Mouse (Mus musculus) stomach, embryonic 16.5 days (tissue): ENCODE results near the gene Ssh3. TPM values are rescaled to one million over a fixed set of nuclear protein-coding genes. Genes with fewer than 3 reads are reported as not detected.
"Not testable (repeated sequence)": the region's sequence is repeated elsewhere in the genome, so short reads cannot be mapped to it uniquely, and the experiment has no call there.

Experiments
- ATAC-seq: fragments of 200-750 bp; cut with Nextera tagmentation; 2 replicates; pipeline ENCODE4 v1.8.0; 2017; ENCODE audit warnings: moderate number of reproducible peaks, moderate TSS enrichment; ENCODE audit not compliant: insufficient read depth, low FRiP score
- H3K27ac ChIP-seq: fragments of 300-500 bp; sonication (generic); 2 replicates; pipeline ENCODE4 v1.5.1; 2014; ENCODE audit warnings: low read length
- H3K27me3 ChIP-seq: fragments of 300-500 bp; sonication (generic); 2 replicates; pipeline ENCODE4 v1.6.1; 2014; ENCODE audit warnings: low read length, control low read depth, mixed read lengths; ENCODE audit not compliant: control insufficient read depth, insufficient read depth
- H3K36me3 ChIP-seq: fragments of 300-500 bp; sonication (generic); 2 replicates; pipeline ENCODE4 v1.6.1; 2014; ENCODE audit warnings: low read length; ENCODE audit not compliant: control insufficient read depth, insufficient read depth
- H3K4me1 ChIP-seq: fragments of 300-500 bp; sonication (generic); 2 replicates; pipeline ENCODE4 v1.6.1; 2014; ENCODE audit warnings: low read length, control low read depth, mixed read lengths; ENCODE audit not compliant: control insufficient read depth, insufficient read depth
- H3K4me2 ChIP-seq: fragments of 300-500 bp; sonication (generic); 2 replicates; pipeline ENCODE4 v1.6.1; 2014; ENCODE audit warnings: low read depth, low read length, mixed read lengths
- H3K4me3 ChIP-seq: fragments of 300-500 bp; sonication (generic); replicated peaks from 2 replicates; pipeline ENCODE4 v1.5.1; 2014; ENCODE audit warnings: mild to moderate bottlenecking, low read length
- H3K9ac ChIP-seq: fragments of 300-500 bp; sonication (generic); 2 replicates; pipeline ENCODE4 v1.6.1; 2014; ENCODE audit warnings: low read length
- H3K9me3 ChIP-seq: fragments of 300-500 bp; sonication (generic); replicated peaks from 2 replicates; pipeline ENCODE4 v1.6.1; 2016; ENCODE audit warnings: low read length, control low read depth; ENCODE audit not compliant: control insufficient read depth
- WGBS: fragments of 180-500 bp; shearing (Covaris S2); extraction: QIAGEN DNeasy Blood & Tissue Kit; methylation state at CpG from one replicate; pipeline ENCODE4 v1.1.7; 2014; 5-methylcytosine and 5-hydroxymethylcytosine counted together
- polyA plus RNA-seq: library from polyadenylated mRNA; unstranded; fragments of >200 nt; fragmentation: Nextera tagmentation; extraction: Ambion mirVana; gene quantifications from 2 replicates; pipeline ENCODE4 v1.2.1, GENCODE M21; 2015

Ssh3 gene
- polyA plus RNA-seq, 1 experiment from 2014 or later = 44.5 TPM

DNA sequence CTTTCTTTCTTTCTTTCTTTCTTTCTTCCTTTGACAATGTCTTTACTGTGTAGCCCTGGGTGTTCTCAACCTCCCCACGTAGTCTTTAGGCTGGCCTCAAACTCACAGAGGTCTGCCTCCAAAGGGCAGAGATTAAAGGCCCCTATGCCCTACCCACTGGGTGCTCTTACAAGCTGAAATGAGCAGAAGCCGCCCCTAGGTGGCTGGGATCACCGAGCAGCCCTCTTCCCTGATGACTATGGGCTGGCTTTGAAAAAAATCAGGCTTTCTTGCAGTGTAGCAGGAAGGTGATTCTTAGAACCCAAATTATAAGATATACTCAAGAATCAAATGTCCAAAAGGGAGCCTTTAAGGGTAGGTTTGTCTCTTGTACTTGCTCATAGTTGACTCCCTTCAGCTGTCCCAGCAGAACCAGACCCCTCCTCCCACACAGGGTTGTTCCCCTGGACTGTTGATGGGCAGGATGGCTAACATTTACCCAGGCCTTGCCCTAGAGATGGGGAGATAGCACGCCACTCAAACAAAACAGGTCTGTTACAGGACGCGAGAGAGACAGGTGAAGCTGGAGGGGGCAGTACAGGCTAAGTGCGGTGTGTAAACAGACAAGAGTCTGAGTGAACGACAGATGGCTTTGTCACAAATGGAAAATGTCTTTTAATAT, 7.8 kb downstream of the Ssh3 start:
- no peak overlapping the region for H3K27ac ChIP-seq
- WGBS = 33% methylated on average over 8 of the region's 8 CpGs

DNA sequence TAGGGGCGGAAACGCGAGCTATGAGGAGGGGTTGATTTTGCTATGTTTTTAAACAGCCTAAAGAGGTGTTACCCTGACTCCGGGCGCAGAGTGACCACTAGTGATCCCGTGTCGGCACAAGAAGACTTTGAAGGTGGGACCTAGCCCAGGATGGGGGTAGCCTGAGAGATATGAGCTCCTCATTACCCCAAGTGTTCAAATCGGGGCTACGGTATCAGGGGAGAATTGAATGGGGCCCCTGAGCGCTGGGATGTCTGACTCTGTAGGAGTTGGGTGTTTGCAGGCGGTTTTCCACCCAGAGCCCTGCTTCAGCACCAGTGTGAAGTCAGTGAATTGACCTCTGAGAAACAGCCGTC, 11.1 kb downstream of the Ssh3 start:
- ATAC-seq = 0 out of 2 replicates have a peak, but pooled peaks have one; percentile 5
- H3K4me3 ChIP-seq = peak overlapping the region; percentile 64
- no peaks in the 10 kb centered on the region for H3K36me3 ChIP-seq
- H3K4me1 ChIP-seq = 0 out of 2 replicates have a peak, but pooled peaks cover 5% of the 10 kb centered on the region
- 0 out of 2 replicates have a peak overlapping the region, but pooled peaks have one; percentile 8 for H3K27ac ChIP-seq
- no peaks in the 10 kb centered on the region for H3K27me3 ChIP-seq
- H3K9me3 ChIP-seq = peaks cover 4% of the 10 kb centered on the region; the same call in 1 of the 2 replicates
- H3K9ac ChIP-seq = peak overlapping the region; percentile 74
- WGBS = 20% methylated on average over 12 of the region's 12 CpGs
- H3K4me2 ChIP-seq = peak overlapping the region; percentile 57

More for the DNA sequence above, 7.8 kb downstream of the Ssh3 start:
- Histone ChIP-seq H3K27me3 (no peaks in the 10 kb centered on the region), H3K9ac (no peak overlapping the region), H3K4me2 (no peak overlapping the region), H3K4me1 (peaks cover 17% of the 10 kb centered on the region; the same call in 1 of the 2 replicates), H3K9me3 (no peaks in the 10 kb centered on the region), H3K4me3 (no peak overlapping the region), H3K36me3 (no peaks in the 10 kb centered on the region)
- peak; percentile 49 for ATAC-seq

DNA sequence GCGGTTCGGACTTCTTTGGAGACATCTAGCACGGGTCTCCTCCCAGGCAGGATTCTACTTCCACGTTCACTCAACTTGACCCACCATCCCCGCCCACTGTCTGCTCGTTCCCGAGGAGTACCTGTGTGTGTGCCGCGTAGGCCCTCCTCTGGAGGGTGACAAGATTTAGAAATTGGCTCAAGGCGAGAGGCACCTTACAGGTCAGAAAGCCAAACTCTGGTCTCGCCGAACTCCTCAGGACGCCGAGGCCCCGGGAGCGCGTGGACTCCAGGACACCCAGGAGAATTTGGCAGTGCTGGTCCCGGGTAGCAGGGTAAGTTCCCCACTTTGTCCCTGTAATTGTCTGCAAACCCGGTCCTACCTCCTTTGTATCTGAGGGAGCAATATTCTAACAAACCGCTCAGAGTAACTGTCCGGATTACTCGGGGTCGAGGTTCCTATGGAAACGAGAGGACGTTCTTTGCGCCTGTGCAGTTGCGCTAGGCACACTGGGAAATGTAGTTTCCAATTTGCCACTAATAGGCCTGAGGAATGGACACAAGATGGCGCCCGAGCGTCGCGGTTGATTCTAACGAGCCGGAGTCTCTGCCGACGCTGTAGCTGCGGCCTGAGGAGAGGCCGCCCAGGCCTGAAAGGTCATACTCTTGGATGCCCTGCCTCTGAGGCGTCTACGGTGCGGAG, 11.6 kb downstream of the Ssh3 start:
- ATAC-seq = peak; percentile 85
- no peaks in the 10 kb centered on the region for H3K36me3 ChIP-seq

DNA sequence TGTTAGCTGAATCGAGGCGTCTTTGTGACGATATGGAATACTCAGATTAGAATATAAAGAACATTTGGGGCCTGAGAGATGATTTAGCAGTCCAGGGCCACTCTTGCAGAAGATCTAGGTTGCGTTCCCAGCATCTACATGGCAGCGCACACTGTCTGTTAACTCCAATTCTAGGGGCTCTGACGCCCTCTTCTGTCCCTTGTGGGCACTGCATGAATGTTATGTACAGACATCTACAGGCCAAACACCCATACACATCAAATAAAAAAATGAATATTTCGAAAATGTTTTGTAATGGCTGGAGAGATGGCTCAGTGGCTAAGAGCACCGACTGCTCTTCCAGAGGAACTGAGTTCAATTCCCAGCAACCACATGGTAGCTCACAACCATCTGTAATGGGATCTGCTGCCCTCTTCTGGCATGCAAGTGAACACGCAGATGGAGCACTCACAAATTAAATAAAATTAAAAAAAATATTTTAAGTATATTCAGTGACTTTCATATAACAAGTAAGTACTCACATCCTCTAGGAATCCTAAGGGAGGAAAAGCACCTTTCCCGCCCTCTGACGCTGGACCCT, 13.3 kb downstream of the Ssh3 start:
- H3K27me3 ChIP-seq = no peaks in the 10 kb centered on the region
- H3K36me3 ChIP-seq = no peaks in the 10 kb centered on the region
- no peak overlapping the region for H3K4me2 ChIP-seq
- 75% methylated on average over 11 of the region's 11 CpGs for WGBS
- no peak overlapping the region for H3K9ac ChIP-seq
- H3K4me3 ChIP-seq = no peak overlapping the region
- no peak for ATAC-seq
- H3K27ac ChIP-seq = no peak overlapping the region
- H3K4me1 ChIP-seq = 0 out of 2 replicates have a peak, but pooled peaks cover 5% of the 10 kb centered on the region
- peaks cover 4% of the 10 kb centered on the region; the same call in 1 of the 2 replicates for H3K9me3 ChIP-seq

More for the DNA sequence above, 11.6 kb downstream of the Ssh3 start:
- H3K4me1 ChIP-seq = 0 out of 2 replicates have a peak, but pooled peaks cover 5% of the 10 kb centered on the region
- H3K9me3 ChIP-seq = peaks cover 4% of the 10 kb centered on the region; the same call in 1 of the 2 replicates
- H3K9ac ChIP-seq = peak overlapping the region; percentile 74
- peak overlapping the region; percentile 75 for H3K4me2 ChIP-seq
- H3K4me3 ChIP-seq = peak overlapping the region; percentile 64
- WGBS = under 1% methylated on average over 41 of the region's 41 CpGs
- no peaks in the 10 kb centered on the region for H3K27me3 ChIP-seq
- 0 out of 2 replicates have a peak overlapping the region, but pooled peaks have one; percentile 8 for H3K27ac ChIP-seq

DNA sequence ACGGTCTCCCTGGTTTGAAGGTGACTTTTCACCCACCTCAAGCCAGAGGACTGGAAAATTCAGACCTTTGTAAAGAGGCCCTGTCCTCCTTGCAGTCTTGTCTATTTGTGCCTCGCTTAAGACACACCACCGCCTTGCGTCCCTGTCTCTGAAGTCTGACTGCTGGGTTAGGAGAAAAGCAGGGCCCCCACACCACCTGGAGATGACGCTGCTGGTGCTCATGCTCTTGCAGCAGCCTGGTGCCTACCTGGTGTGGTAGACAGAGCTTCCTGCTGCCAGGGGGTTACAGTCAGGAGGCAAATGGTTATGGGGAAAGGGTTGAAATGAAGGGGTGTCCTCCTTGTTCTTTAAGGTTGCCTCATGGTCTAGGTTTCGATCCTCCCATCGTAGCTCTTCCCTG, 14.8 kb downstream of the Ssh3 start:
- Histone ChIP-seq H3K4me3 (no peak overlapping the region), H3K9ac (no peak overlapping the region), H3K27me3 (no peaks in the 10 kb centered on the region), H3K4me1 (0 out of 2 replicates have a peak, but pooled peaks cover 5% of the 10 kb centered on the region), H3K4me2 (no peak overlapping the region), H3K36me3 (no peaks in the 10 kb centered on the region), H3K27ac (no peak overlapping the region), H3K9me3 (peaks cover 4% of the 10 kb centered on the region; the same call in 1 of the 2 replicates)
- WGBS = 82% methylated on average over 7 of the region's 7 CpGs
- no peak for ATAC-seq

DNA sequence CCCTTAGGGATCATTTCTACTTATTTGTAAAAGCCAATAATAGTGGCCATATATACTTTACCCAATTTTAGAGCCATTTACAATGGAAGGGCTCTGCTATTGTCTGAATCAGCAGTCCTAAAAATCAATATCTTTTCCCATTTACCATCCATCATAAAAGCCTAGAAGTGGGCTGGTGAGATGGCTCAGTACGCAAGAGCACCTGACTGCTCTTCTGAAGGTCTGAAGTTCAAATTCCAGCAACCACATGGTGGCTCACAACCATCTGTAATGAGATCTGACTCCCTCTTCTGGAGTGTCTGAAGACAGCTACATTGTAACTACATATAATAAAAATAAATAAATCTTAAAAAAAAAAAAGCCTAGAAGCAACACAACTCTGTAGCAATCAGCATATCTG, 20.3 kb downstream of the Ssh3 start:
- H3K27me3 ChIP-seq, H3K27ac ChIP-seq, ATAC-seq, H3K36me3 ChIP-seq, H3K4me2 ChIP-seq, H3K4me3 ChIP-seq, H3K9me3 ChIP-seq, H3K4me1 ChIP-seq, H3K9ac ChIP-seq: not testable (repeated sequence)
- WGBS = 41% methylated on average over 1 of the region's 1 CpGs

DNA sequence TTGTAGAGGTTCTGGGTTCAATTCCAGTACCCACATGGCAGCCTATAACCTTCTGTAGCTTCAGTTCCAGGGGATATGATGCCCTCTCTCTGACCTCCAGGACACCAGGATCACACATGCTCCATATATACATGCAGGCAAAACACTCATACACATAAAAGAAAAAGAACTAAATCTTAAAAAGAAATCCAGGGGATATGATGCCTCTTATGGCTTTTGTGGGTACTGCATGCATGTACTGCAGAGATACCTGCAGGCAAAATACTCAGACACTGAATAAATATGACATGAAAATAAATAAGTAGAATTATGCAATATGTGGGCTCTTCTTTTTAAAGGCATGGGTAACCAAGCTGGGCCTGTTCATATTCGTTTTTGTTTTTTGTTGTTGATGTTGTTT, 22.0 kb downstream of the Ssh3 start:
- H3K9ac ChIP-seq = no peak overlapping the region
- no peaks in the 10 kb centered on the region for H3K27me3 ChIP-seq
- no peak overlapping the region for H3K4me3 ChIP-seq
- no peak overlapping the region for H3K27ac ChIP-seq
- H3K4me1 ChIP-seq = no peaks in the 10 kb centered on the region
- WGBS = 47% methylated on average over 1 of the region's 1 CpGs
- H3K36me3 ChIP-seq = no peaks in the 10 kb centered on the region
- no peak for ATAC-seq
- peaks cover 3% of the 10 kb centered on the region; the same call in 1 of the 2 replicates for H3K9me3 ChIP-seq
- no peak overlapping the region for H3K4me2 ChIP-seq

DNA sequence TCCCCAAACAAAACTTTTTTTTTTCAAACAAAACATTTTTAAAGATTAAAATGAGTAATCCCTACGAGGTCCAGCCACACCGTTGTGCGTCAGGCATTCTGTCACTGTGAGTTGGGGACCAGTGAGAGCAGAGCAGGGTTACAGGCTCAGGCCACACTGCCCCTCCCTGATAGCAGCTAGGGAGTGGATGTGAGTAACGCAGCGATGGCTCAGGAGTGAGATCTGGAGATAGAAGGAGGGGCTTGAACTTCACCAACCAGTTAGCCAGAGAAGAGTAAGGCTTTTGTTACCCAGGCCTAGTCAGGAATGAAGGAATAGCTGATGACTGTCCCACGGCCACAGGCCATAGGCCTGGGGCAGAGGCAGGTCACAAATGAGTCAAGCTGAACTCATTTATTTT, 24.2 kb downstream of the Ssh3 start:
- no peak overlapping the region for H3K4me2 ChIP-seq
- WGBS = 77% methylated on average over 6 of the region's 6 CpGs
- ATAC-seq = no peak
- no peaks in the 10 kb centered on the region for H3K36me3 ChIP-seq
- no peak overlapping the region for H3K4me3 ChIP-seq
- H3K9me3 ChIP-seq = peaks cover 3% of the 10 kb centered on the region; the same call in 1 of the 2 replicates
- no peak overlapping the region for H3K27ac ChIP-seq
- no peaks in the 10 kb centered on the region for H3K27me3 ChIP-seq
- no peak overlapping the region for H3K9ac ChIP-seq
- H3K4me1 ChIP-seq = no peaks in the 10 kb centered on the region

DNA sequence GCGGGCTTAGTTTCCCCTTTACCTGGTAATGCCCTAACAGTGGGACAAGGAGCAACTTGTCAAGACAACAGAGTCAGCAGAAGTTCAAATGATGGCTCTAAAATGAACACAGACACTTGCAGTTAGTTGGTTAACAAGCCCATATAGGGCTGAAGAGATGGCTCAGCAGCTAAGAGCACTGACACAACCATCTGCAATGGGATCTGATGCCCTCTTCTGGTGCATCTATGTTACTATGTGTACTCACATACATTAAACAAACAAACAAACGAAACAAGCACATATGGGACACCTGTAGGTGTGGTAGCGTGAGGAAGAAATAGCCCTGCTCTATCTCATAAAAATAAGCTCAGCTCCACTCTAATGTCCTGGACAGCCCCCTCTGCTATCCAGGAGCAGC, 26.6 kb downstream of the Ssh3 start:
- Histone ChIP-seq H3K4me3 (no peak overlapping the region), H3K36me3 (no peaks in the 10 kb centered on the region), H3K4me1 (no peaks in the 10 kb centered on the region), H3K9me3 (peaks cover 3% of the 10 kb centered on the region; the same call in 1 of the 2 replicates), H3K27ac (no peak overlapping the region), H3K27me3 (no peaks in the 10 kb centered on the region), H3K4me2 (no peak overlapping the region), H3K9ac (no peak overlapping the region)
- no peak for ATAC-seq
- 61% methylated on average over 3 of the region's 3 CpGs for WGBS
